Mouse (Mus musculus) gastrocnemius, adult 8-10 months (tissue): ENCODE measurements at regions not wholly inside any gene's neighbourhood (a gene's known extent, or its start where the extent isn't known, plus 50 kb on each side); places are given as distances from the start of the nearest gene placed in this dataset.

Experiments
- DNase-seq, 2 experiments: peaks; one replicate each; pipeline ENCODE4 v3.0.0; 2022; ENCODE audit warnings: low spot score in 2 of 2

GRCm38 (mm10) chr1:125307223-125307622 is 128.3 kb downstream of the Actr3 start:
- DNase-seq: no peak

- DNase-seq: no peak
Measured at GRCm38 (mm10) chr1:125298520-125299090, 136.9 kb downstream of the Actr3 start.

DNA sequence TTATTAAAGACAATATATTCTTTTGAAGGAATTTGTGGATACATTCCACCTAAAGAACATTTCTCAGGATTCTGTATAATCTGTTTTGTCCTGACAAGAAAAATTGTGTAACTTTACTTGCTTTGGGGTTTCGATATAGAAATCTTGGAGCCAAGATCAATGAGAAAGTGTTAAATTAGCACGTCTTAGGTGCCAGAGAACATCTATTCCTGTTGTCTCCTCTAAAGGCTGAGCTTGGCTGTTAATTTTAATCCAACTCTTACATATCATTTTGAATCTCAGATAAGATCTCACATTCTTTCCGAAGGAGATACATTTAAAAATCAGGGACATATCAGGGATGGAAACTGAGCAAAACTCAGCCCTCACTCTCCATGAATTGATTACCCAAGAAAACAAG is 139.9 kb downstream of the Actr3 start:
- DNase-seq: no peak

DNA sequence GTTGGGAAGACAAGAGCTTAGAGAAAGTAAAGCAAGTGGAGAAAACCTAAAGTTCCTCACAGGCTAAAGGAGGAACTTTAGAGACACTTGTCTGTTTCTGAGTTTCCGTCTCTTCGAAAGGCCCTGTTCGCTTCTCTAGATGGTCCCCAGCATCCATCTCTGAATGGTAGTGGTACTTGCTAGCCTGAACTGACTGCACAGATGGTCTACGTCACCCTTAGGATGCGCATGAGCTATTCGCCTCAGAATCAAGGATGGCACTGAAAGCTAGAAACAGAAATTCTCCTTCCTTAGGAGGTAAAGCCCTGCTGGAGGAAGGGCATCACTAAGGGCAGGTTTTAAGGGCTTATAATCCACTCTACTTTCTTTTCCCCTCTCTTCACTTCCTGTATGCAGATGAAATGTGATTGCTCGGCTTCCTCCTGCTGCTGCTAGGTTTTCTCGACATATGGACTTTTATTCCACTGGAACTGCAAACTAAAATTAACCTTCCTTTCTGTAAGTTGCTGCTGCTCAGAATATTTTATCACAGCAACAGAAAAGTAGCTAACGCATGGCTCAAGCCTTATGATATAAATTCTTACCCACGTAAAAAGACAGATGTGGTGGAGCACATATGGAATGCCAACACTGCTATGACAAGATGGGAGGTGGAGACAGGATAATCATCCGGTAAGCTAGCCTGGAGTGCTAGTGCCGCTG is 145.1 kb downstream of the Actr3 start:
- DNase-seq: no peak

- no peak for DNase-seq
Measured at GRCm38 (mm10) chr1:125286347-125286746, 149.2 kb downstream of the Actr3 start.

- DNase-seq: no peak
Measured at GRCm38 (mm10) chr1:125284693-125285092, 150.8 kb downstream of the Actr3 start.

DNA sequence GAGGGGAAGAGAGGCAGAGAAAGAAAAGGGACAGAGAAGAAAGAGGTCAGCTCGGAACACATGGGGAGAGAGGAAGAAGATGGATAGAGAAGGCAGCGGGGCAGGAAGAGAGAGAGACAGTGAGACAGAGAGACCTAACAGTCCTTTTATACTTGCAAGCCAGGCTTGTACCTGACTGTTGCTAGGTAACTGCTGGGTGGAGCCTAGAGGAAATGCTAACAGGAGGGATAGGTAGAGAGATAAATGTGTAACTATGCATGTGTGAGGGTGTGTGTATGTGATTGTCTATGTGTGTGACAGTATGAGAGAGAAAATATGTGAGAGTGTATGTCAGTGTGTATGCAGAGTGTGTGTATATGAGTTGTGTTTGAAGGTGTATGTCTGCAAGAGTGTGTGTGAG is 161.8 kb downstream of the Actr3 start:
- no peak for DNase-seq

DNA sequence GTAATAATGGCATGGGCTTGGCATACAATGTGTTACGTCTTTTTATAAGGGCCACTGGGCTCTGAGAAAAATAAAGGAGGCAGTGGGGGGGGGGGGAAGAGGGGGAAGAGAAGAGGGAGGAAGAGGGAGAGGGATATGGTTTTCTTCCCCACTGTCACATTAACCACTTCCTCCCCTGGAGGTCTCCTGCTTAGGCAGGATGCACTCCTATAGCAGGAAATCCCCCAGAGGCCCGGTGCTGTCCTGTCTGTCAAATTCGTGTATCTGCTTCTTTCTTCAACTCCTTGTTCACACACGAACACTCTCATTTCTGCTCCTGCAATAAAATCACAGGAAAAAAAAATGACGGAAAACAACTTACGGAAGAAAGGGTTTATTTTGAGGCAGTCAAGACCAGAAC is 171.8 kb downstream of the Actr3 start:
- DNase-seq: no peak

- no peak for DNase-seq
Measured at GRCm38 (mm10) chr1:125263068-125263467, 172.5 kb downstream of the Actr3 start.

DNA sequence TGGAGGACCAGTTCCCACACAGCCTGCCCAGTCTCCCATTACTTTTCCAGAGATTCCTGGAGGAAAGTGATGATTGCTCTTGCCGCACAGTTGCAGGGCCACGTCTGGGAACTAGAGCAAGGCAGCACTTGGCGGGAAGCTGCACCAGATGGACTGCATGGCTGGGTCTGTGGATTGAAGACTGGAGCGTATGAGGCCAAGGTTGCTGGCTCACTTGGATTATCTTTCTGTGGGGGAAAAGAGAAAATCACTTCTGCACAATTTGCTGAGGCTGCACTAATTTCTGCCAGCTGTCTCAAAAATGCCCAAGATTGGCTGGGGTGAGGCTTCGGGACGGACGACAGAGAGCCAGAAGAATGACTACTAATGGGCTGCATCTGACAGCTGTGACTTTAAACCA is 193.2 kb downstream of the Actr3 start:
- no peak for DNase-seq

- no peak for DNase-seq
Measured at GRCm38 (mm10) chr1:125241717-125242116, 193.8 kb downstream of the Actr3 start.

DNA sequence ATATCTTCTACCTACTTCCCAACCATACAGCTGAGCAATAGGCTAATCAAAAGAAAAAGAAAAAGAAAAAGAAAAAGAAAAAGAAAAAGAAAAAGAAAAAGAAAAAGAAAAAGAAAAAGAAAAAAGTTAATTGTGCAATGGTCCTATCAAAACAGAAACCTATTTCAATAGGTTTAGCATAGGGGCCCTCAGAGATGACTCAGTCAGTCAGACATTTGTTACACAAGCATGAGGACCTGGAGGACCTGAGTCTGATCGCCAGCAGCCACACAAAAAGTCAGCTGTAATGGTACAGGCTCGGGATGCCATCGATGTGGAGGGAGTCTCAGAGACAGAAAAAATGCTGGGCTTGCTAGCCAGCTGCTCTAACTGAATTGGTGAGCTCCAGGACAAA is 197.9 kb downstream of the Actr3 start:
- no peak for DNase-seq

DNA sequence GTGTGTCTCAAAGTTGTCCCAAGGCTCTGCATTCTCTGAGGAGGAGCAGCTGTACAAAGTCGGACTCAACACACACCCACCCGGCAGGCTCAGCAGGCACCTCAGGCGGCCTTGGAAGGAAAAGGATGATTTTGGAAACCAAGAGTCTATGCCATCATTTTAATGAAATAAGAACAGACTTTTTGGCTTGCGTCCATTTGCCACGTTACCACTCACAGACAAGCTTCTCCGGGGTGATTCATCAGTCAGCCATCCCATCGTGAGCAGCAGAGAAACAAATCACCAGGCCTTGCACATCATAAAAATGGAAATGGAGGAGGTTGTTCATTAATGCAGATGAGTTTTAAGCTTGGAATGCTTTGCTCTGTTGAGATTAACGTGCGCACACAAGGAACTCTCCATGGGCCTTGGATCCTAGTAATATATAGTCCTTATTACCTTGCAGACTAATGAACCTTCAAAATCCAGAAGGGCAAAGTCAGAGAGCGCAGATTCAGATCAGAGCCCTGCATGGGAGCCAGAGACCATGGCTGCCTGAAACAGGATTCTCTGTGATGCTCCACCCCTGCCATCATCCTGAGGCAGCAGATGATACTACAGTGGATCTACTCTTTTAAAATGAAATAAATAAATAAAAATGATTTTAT is 198.5 kb downstream of the Actr3 start:
- DNase-seq: no peak

- DNase-seq: no peak
Measured at GRCm38 (mm10) chr1:125234747-125235146, 200.8 kb downstream of the Actr3 start.

DNA sequence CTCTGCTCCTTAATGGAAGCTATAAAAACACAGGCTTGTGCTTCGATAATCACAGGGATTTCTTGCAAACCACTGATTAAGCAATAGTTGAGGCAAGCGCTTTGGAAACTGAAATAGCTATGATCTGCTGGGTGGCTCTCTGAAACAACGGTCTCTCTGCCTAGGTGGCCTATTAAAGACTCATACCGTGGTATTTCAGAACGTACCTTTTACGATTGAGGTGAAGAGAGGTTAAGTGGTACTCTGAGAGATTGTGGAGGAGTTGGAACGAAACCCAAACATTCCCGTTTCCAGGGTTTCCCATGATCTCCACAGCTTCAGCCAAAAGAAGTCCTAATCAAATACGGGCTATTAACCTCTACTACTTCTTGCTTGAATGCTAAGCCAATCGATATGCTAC is 212.2 kb downstream of the Actr3 start:
- no peak for DNase-seq

GRCm38 (mm10) chr1:125216192-125216591 is 219.3 kb downstream of the Actr3 start:
- no peak for DNase-seq

DNA sequence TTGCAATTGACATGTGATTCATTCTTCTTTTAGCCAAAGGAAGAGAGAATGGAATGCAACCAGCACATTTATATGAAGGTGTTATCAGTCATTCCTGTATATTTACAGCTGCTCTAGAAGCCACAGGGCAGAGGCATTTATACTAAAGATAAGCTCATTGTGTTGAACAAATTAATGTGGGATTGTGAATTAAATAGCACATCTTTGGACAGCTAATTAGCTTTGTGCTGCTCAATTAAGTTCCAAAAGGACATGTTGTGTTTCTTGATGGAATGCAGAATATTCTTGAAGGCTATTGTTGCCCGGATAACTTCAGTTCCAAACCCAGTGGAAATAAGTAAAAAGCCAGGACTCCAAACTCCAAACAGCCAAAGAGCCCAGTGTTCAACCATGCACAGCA is 248.4 kb downstream of the Actr3 start:
- no peak for DNase-seq

DNA sequence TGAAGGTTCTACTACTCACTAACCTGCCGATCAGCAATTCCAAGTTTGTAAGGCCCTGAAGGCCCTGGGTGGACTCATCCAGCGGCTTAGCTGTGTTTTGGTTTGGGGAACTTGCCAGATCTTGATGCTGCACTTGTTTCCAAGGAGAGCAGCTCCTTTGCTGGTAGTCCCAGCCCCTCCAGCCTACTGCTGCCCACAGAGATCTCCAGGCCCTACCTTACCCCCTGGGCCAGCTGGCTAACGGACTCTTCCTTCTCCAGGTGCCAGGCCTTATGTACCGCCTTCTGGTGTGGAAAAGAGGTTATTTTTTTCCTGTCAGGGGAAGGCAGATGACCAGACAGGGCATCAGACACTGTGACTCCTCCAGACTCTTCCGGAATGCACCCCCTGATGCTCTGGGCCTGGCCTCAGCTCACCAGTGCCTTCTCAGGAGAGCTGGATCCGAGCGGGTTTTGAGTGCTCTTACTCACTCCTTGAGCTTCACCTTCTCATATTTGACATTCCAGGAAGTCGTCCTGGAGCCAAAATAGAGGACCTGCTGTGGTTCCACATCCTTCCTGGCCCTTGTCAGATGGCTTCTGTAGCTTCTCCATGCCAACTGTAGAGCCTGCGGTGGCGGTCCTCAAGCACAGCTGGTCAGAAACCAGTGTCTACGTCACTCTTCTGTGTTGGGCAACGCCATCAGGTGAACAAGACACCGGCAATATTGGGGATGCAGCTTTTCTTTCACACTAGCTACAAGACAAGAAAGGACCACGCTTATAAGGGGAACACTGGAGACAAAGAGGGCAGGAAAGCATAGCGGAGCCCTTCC is 259.2 kb downstream of the Actr3 start:
- DNase-seq: no peak

- no peak for DNase-seq
Measured at GRCm38 (mm10) chr1:125174725-125175124, 260.8 kb downstream of the Actr3 start.

DNA sequence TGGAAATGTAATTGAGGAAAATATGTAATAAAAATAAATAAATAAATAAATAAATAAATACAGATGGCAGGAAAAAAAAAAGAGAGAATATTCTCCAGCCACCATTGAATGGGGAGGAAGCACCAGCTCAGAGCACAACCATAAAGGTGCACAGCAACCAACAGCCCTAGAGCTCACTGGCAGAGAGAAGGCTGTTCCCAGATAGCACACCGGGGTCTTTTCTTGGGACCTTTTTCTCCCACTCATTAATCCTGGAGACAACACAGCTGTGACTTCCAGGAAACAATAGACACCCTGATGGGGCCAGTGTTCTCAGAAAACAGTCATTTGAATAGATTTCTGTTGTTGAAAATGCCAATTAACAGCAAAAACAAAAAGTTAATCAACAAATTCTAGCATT is 263.1 kb downstream of the Actr3 start:
- DNase-seq: no peak

DNA sequence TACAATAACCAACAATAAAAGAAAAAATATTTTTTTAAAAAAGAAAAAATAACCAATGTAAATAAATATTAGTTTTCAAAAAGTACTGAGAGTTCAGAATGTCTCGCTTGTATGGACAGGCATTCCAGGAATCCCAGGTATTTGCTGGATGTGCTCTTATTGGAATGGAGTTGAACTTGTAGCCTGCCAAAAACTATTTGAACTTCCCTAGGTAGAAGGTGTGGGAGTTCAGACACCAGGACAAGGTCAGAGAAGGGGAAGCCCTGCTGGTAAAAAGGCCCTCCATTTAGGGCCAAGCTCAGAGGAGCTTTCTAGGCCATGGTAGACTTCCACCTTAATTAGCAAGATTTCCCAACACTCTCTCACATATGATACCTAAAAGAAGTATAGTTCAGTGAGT is 270.3 kb downstream of the Actr3 start:
- DNase-seq: no peak

- no peak for DNase-seq
Measured at GRCm38 (mm10) chr1:125158481-125158880, 277.0 kb downstream of the Actr3 start.
